Mouse (Mus musculus): ENCODE results near the gene Rbck1.

- TF ChIP-seq CTCF (IDR thresholded peaks at IDR 0.05; ENCODE audit: control insufficient read depth, insufficient read depth, low read length) (no peak), POLR2A (IDR thresholded peaks at IDR 0.05; ENCODE audit: borderline replicate concordance, control insufficient read depth, low read depth, low read length) (no peak)
These were observed 7.6 kb downstream of the Rbck1 start for GRCm38 (mm10) chr2:152324842-152325241.
